Mouse (Mus musculus): ENCODE data around the gene Bloc1s6.

GRCm38 (mm10) chr2:122739023-122739422, 720 bp downstream of the Bloc1s6 start:
- TF ChIP-seq CTCF (IDR thresholded peaks at IDR 0.05; ENCODE audit: borderline replicate concordance, insufficient read depth, low read length), result no peak
- no peak for TF ChIP-seq POLR2A (IDR thresholded peaks at IDR 0.05; ENCODE audit: low read depth, low read length)
